Mouse (Mus musculus): ENCODE measurements around the gene Duxbl1. TPM values are rescaled to one million over a fixed set of nuclear protein-coding genes. Genes with fewer than 3 reads are reported as not detected.
"Not testable (repeated sequence)": the region's sequence is repeated elsewhere in the genome, so short reads cannot be mapped to it uniquely, and the experiment has no call there.

Duxbl1 gene
- 1 to 10 TPM; 2.5 to 2.8 TPM for total RNA-seq (2021)
- long read RNA-seq, experiment 1, partial matches to known transcripts: 0 of 2 reads
- long read RNA-seq, experiment 1, other reads (novel, unspliced or antisense): 2 of 2 reads
- long read RNA-seq, experiment 2, partial matches to known transcripts: 0 of 2 reads
- long read RNA-seq, experiment 2, other reads (novel, unspliced or antisense): 1 of 2 reads

GRCm38 (mm10) chr14:25978371-25979241, at the start of gene Duxbl1:
TSS of gene Duxbl1 (plus strand) at chr14:25978577.
- not testable (repeated sequence) for DNase-seq (ENCODE audit: low spot score in 2 of 2)

GRCm38 (mm10) chr14:25936867-25937630, 41.3 kb upstream of the Duxbl1 start:
- DNase-seq (ENCODE audit: low spot score in 2 of 2): not testable (repeated sequence)

GRCm38 (mm10) chr14:25938004-25938403, 40.4 kb upstream of the Duxbl1 start, which contains the start of gene Cphx1:
TSS of gene Cphx1 (plus strand) at chr14:25938304.
- not testable (repeated sequence) for DNase-seq (ENCODE audit: low spot score in 2 of 2)

GRCm38 (mm10) chr14:25957861-25958260, 20.5 kb upstream of the Duxbl1 start:
- not testable (repeated sequence) for DNase-seq (ENCODE audit: low spot score in 2 of 2)

GRCm38 (mm10) chr14:25979242-25979941, 1.0 kb downstream of the Duxbl1 start:
- DNase-seq (ENCODE audit: low spot score in 2 of 2): not testable (repeated sequence)

DNA sequence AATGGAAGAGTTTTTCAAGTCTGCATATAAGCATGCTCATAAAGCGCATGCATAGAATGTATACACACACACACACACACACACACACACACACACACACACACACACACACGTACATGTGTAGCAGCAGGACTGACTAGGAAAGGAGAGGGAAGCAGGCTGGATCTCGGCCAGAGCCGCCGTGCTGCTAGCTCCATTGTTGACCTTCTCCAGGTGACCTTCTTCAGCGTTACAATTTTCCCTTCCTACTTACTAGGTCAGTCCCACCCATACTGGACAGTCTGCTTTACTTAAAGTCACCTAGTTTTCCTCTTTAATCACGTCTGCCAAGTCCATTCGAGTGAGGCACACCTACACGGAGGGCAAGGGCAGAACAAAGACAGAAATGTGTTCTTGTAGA, 3.5 kb downstream of the Duxbl1 start:
- DNase-seq (ENCODE audit: low spot score in 2 of 2): peak in 1 of 2 experiments; percentile 1

GRCm38 (mm10) chr14:26007462-26007861, 29.1 kb downstream of the Duxbl1 start:
- DNase-seq (ENCODE audit: low spot score in 2 of 2): not testable (repeated sequence)

- not testable (repeated sequence) for DNase-seq (ENCODE audit: low spot score in 2 of 2)
Measured at GRCm38 (mm10) chr14:26016414-26016813, 38.0 kb downstream of the Duxbl1 start.

- DNase-seq (ENCODE audit: low spot score in 2 of 2): not testable (repeated sequence)
Measured at GRCm38 (mm10) chr14:26021555-26021954, 43.2 kb downstream of the Duxbl1 start.

DNA sequence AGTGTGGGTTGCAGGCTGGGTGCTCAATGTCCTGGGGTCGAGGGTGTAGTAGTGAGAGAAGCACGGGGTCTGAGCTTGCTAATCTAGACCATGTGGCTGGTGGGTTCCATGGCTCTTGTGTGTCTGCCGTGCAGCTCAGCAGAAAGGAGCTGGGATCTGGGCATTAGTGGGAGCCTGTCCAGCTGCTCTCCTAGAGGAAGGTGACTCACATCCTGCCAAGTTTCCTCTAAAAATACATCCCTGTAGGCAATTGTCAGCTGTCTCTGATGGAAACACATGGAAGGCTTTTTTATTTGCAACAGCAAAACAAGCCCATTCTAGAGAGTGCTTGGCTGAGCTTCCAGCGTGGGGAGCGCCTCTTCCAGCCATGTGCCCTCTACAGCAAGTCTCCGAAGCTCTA, 44.5 kb downstream of the Duxbl1 start:
- DNase-seq (ENCODE audit: low spot score in 2 of 2): not testable (repeated sequence)

DNA sequence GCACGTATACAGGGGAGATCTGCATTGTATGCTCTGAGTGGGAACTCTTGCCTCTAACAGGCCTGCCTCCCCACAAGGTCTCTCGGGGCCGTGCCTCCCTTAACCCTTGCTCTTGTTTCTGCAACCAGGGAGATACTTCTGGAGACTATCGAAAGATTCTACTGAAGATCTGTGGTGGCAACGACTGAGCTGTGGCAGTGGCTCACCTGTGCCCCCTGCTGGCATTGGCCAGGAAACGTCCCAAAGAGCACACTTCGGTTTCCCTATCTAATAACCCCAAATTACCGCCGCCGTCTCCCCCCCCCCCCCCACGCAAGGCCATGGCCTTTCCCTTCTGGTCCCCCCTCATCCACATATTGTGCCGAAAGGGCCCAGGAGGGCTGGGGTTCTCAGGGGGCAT, 47.3 kb downstream of the Duxbl1 start:
- not testable (repeated sequence) for DNase-seq (ENCODE audit: low spot score in 2 of 2)

DNA sequence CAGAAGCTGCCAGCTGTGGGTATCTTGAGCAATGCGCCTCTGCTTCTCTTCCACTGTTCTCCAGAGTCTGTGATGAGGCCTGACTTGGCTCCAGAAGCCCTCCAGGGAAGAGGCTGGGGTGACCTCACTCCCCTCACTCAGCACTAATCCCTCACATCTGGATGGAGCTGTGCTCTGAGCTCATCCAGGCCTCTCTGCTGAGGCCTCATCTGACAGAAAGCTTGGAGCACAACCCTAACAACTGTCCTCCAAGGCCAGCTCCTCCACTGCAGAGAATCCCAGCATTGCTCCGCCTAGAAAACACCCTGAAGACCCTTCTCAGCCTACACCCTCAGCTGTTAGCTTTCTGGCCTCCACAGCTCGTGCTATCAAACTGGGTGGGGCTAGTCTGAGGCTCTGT, 56.0 kb downstream of the Duxbl1 start:
- DNase-seq (ENCODE audit: low spot score in 2 of 2): not testable (repeated sequence)

DNA sequence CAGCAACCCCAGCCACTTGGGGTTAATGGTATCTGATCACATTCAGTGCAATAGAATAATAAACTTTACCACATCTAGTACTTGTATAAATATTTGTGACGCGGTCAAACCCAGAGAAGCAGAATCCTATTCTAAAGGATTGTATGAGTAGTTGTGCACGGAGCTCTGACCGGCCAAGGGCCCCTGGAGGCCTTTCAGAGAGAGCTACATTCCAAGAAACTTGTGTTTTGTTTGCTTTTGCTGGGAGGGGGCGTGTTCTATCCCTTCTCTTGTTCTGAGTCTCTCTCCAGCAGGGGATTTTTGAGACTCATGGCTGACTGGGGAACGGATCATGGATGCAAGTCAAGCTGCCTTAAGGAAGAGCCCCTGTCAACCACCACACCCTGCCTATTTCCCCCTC, 57.1 kb downstream of the Duxbl1 start:
- not testable (repeated sequence) for DNase-seq (ENCODE audit: low spot score in 2 of 2)

Other genes with a start within 250 kb of the Duxbl1 start
- gene Zcchc24, start 209.5 kb upstream of the Duxbl1 start, total RNA-seq (2021): 10 to 100 TPM; 30.2 to 34.7 TPM
- gene Anxa11, start 136.4 kb upstream of the Duxbl1 start, total RNA-seq (2021): 10 to 100 TPM; 54.9 to 58.8 TPM
- 1 to 10 TPM; 1.7 to 2.4 TPM for gene Plac9a, start 75.5 kb upstream of the Duxbl1 start, total RNA-seq (2021)
- gene Tmem254a, start 50.9 kb upstream of the Duxbl1 start, total RNA-seq (2021): 1 to 10 TPM; 6.2 to 7.2 TPM
- gene Cphx1, start 40.3 kb upstream of the Duxbl1 start, total RNA-seq (2021): not detected
- 10 to 100 TPM; 11.6 to 22.2 TPM for gene Gm9780, start 64.1 kb downstream of the Duxbl1 start, total RNA-seq (2021)
- gene Tmem254c, start 88.8 kb downstream of the Duxbl1 start, total RNA-seq (2021): 10 to 100 TPM; 22.2 to 45.4 TPM
- not detected for gene Cphx2, start 102.9 kb downstream of the Duxbl1 start, total RNA-seq (2021)
- not detected for gene Cphx3, start 103.7 kb downstream of the Duxbl1 start, total RNA-seq (2021)
- 1 to 10 TPM; 1.0 to 1.2 TPM for gene Duxbl2, start 139.8 kb downstream of the Duxbl1 start, total RNA-seq (2021)
- 10 to 100 TPM; 49.1 to 62.8 TPM for gene Plac9b, start 203.9 kb downstream of the Duxbl1 start, total RNA-seq (2021)
- 10 to 100 TPM; 17.3 to 18.2 TPM for gene Tmem254b, start 228.5 kb downstream of the Duxbl1 start, total RNA-seq (2021)